Mouse (Mus musculus): ENCODE results near the gene Pacsin2. TPM values are rescaled to one million over a fixed set of nuclear protein-coding genes. Genes with fewer than 3 reads are reported as not detected.
A peak's percentile ranks its signal among the peaks of the same experiment; 100 is the strongest.

Pacsin2 gene
- polyA plus RNA-seq, 1 experiment from 2014 or later, result 42.5 TPM

GRCm38 (mm10) chr15:83452219-83452760, 12.1 kb downstream of the Pacsin2 start:
- Histone ChIP-seq H3K4me2 (replicated peaks; ENCODE audit: low read depth) (no peak overlapping the region), H3K4me3 (ENCODE audit: low read depth, low read length) (no peak overlapping the region), H3K9ac (ENCODE audit: low read length) (no peak overlapping the region), H3K36me3 (ENCODE audit: control insufficient read depth, insufficient read depth, low read length) (no peaks in the 10 kb centered on the region), H3K27me3 (ENCODE audit: control insufficient read depth, insufficient read depth, low read length) (no peaks in the 10 kb centered on the region), H3K4me1 (replicated peaks; ENCODE audit: control insufficient read depth, insufficient read depth) (peaks cover 16% of the 10 kb centered on the region), H3K9me3 (ENCODE audit: control insufficient read depth, low read length) (no peaks in the 10 kb centered on the region), H3K27ac (replicated peaks) (peak overlapping the region; percentile 67)
- no peak for TF ChIP-seq EP300 (optimal IDR thresholded peaks at IDR 0.05)
- no peak for TF ChIP-seq CTCF (IDR thresholded peaks at IDR 0.05; ENCODE audit: low read depth)
- WGBS, result 64% methylated on average over 7 of the region's 7 CpGs
- ATAC-seq (ENCODE audit: low FRiP score, low TSS enrichment), result peak; percentile 15; the same call in 1 of the 2 replicates
- DNase-seq (ENCODE audit: low spot score), result no peak

GRCm38 (mm10) chr15:83451621-83452210, 12.7 kb downstream of the Pacsin2 start:
- H3K9ac ChIP-seq (ENCODE audit: low read length), result no peak overlapping the region
- H3K27me3 ChIP-seq (ENCODE audit: control insufficient read depth, insufficient read depth, low read length), result no peaks in the 10 kb centered on the region
- H3K4me3 ChIP-seq (ENCODE audit: low read depth, low read length), result no peak overlapping the region
- H3K36me3 ChIP-seq (ENCODE audit: control insufficient read depth, insufficient read depth, low read length), result no peaks in the 10 kb centered on the region
- peaks cover 16% of the 10 kb centered on the region for H3K4me1 ChIP-seq (replicated peaks; ENCODE audit: control insufficient read depth, insufficient read depth)
- H3K9me3 ChIP-seq (ENCODE audit: control insufficient read depth, low read length), result no peaks in the 10 kb centered on the region
- H3K27ac ChIP-seq (replicated peaks), result peak overlapping the region; percentile 77
- H3K4me2 ChIP-seq (replicated peaks; ENCODE audit: low read depth), result no peak overlapping the region
- 29% methylated on average over 7 of the region's 7 CpGs for WGBS
- TF ChIP-seq CTCF (IDR thresholded peaks at IDR 0.05; ENCODE audit: low read depth) (no peak), EP300 (optimal IDR thresholded peaks at IDR 0.05) (no peak)
- peak; percentile 80 for DNase-seq (ENCODE audit: low spot score)
- ATAC-seq (ENCODE audit: low FRiP score, low TSS enrichment), result peak; percentile 83

DNA sequence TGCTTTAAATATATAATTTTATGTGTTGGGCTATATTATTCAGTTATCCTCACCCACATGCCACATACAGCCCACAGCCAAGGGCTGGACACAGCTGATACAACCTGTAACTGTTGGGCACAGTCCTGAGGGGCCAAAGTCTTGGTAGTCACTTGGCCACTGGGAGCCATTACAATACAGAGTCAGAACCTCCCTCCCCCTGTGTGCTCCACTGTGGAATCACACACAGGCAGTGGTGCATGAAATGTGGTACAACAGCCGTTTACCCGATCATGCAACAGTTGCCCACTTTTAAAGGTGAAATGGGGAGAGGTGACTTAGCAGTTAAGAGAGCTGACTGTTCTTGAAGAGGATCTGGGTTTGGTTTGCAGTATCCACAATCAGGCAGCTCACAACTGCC, 14.4 kb downstream of the Pacsin2 start:
- Histone ChIP-seq H3K4me2 (replicated peaks; ENCODE audit: low read depth) (no peak overlapping the region), H3K27me3 (ENCODE audit: control insufficient read depth, insufficient read depth, low read length) (no peaks in the 10 kb centered on the region), H3K9me3 (ENCODE audit: control insufficient read depth, low read length) (no peaks in the 10 kb centered on the region), H3K4me3 (ENCODE audit: low read depth, low read length) (no peak overlapping the region), H3K36me3 (ENCODE audit: control insufficient read depth, insufficient read depth, low read length) (no peaks in the 10 kb centered on the region), H3K4me1 (replicated peaks; ENCODE audit: control insufficient read depth, insufficient read depth) (peaks cover 21% of the 10 kb centered on the region), H3K9ac (ENCODE audit: low read length) (no peak overlapping the region), H3K27ac (replicated peaks) (no peak overlapping the region)
- ATAC-seq (ENCODE audit: low FRiP score, low TSS enrichment), result no peak
- 100% methylated on average over 2 of the region's 2 CpGs for WGBS
- no peak for DNase-seq (ENCODE audit: low spot score)
- TF ChIP-seq CTCF (IDR thresholded peaks at IDR 0.05; ENCODE audit: low read depth) (no peak), EP300 (optimal IDR thresholded peaks at IDR 0.05) (no peak)

- ATAC-seq (ENCODE audit: low FRiP score, low TSS enrichment) (no peak), DNase-seq (ENCODE audit: low spot score) (no peak)
- no peak for TF ChIP-seq CTCF (IDR thresholded peaks at IDR 0.05; ENCODE audit: low read depth)
- TF ChIP-seq EP300 (optimal IDR thresholded peaks at IDR 0.05), result no peak
- peaks cover 21% of the 10 kb centered on the region for H3K4me1 ChIP-seq (replicated peaks; ENCODE audit: control insufficient read depth, insufficient read depth)
- no peak overlapping the region for H3K4me3 ChIP-seq (ENCODE audit: low read depth, low read length)
- H3K27ac ChIP-seq (replicated peaks), result no peak overlapping the region; the same call in 1 of the 2 replicates
- H3K27me3 ChIP-seq (ENCODE audit: control insufficient read depth, insufficient read depth, low read length), result no peaks in the 10 kb centered on the region
- WGBS, result 36% methylated on average over 5 of the region's 5 CpGs
- no peaks in the 10 kb centered on the region for H3K9me3 ChIP-seq (ENCODE audit: control insufficient read depth, low read length)
- H3K9ac ChIP-seq (ENCODE audit: low read length), result no peak overlapping the region
- no peaks in the 10 kb centered on the region for H3K36me3 ChIP-seq (ENCODE audit: control insufficient read depth, insufficient read depth, low read length)
- no peak overlapping the region for H3K4me2 ChIP-seq (replicated peaks; ENCODE audit: low read depth)
These were observed 15.8 kb downstream of the Pacsin2 start for GRCm38 (mm10) chr15:83448646-83449045.

DNA sequence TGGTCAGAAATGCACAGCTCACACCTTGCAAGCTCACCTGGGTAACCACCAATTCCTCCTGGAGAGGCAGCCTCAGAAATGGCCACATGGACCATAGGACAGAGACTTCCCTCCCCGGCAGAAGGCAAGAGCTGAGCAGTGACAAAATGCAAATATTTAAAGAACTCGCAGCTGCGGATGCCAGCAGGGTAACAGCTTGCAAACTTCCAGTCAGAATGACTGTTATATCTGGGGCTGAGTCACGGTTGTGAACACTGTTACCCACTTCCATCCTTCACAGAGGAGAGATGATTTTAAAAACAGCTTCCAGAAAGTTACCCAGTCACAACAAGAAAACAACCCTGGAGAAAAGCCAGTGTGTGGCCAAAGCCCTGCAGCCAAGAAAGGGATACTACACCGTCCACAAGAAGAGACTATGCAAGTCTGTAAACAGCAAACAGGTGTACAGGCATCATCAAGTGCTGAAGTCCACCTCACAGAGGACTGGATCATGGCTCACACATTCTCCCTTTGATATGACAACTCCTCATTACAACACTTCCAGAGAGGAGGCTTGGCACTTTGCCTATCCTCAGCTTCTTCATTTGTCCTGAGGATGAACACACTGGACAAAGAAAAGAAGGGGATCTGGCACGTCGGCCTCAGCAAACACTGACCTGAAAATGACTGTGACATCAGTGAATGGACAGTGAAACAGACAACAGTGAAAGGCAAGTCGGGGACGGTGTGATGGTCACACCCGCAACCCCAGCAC, 16.4 kb downstream of the Pacsin2 start:
- Histone ChIP-seq H3K4me2 (replicated peaks; ENCODE audit: low read depth) (no peak overlapping the region), H3K27ac (replicated peaks) (no peak overlapping the region), H3K4me1 (replicated peaks; ENCODE audit: control insufficient read depth, insufficient read depth) (peaks cover 18% of the 10 kb centered on the region), H3K9me3 (ENCODE audit: control insufficient read depth, low read length) (no peaks in the 10 kb centered on the region), H3K9ac (ENCODE audit: low read length) (no peak overlapping the region), H3K4me3 (ENCODE audit: low read depth, low read length) (no peak overlapping the region), H3K27me3 (ENCODE audit: control insufficient read depth, insufficient read depth, low read length) (no peaks in the 10 kb centered on the region), H3K36me3 (ENCODE audit: control insufficient read depth, insufficient read depth, low read length) (no peaks in the 10 kb centered on the region)
- ATAC-seq (ENCODE audit: low FRiP score, low TSS enrichment) (peak; percentile 48), DNase-seq (ENCODE audit: low spot score) (peak; percentile 53)
- TF ChIP-seq EP300 (optimal IDR thresholded peaks at IDR 0.05), result no peak
- no peak for TF ChIP-seq CTCF (IDR thresholded peaks at IDR 0.05; ENCODE audit: low read depth)
- WGBS, result 26% methylated on average over 10 of the region's 10 CpGs

- Histone ChIP-seq H3K27ac (replicated peaks) (peak overlapping the region; percentile 74), H3K9me3 (ENCODE audit: control insufficient read depth, low read length) (no peaks in the 10 kb centered on the region), H3K27me3 (ENCODE audit: control insufficient read depth, insufficient read depth, low read length) (no peaks in the 10 kb centered on the region), H3K9ac (ENCODE audit: low read length) (no peak overlapping the region), H3K4me2 (replicated peaks; ENCODE audit: low read depth) (no peak overlapping the region), H3K36me3 (ENCODE audit: control insufficient read depth, insufficient read depth, low read length) (no peaks in the 10 kb centered on the region), H3K4me3 (ENCODE audit: low read depth, low read length) (no peak overlapping the region), H3K4me1 (replicated peaks; ENCODE audit: control insufficient read depth, insufficient read depth) (peaks cover 13% of the 10 kb centered on the region; the same call in 1 of the 2 replicates)
- 46% methylated on average over 2 of the region's 2 CpGs for WGBS
- DNase-seq (ENCODE audit: low spot score) (no peak), ATAC-seq (ENCODE audit: low FRiP score, low TSS enrichment) (peak; percentile 40)
- TF ChIP-seq EP300 (optimal IDR thresholded peaks at IDR 0.05) (no peak), CTCF (IDR thresholded peaks at IDR 0.05; ENCODE audit: low read depth) (no peak)
These were observed 18.5 kb downstream of the Pacsin2 start for GRCm38 (mm10) chr15:83445908-83446307.
